ENCODE assay signal across 9 mouse cellular contexts in genomic region chr3:58577506-58578050, GRCm38 (mm10). TPM values are rescaled to one million over a fixed set of nuclear protein-coding genes. Genes with fewer than 3 reads are reported as not detected.
DNase-seq lines count a peak whose midpoint lies in the region; ATAC-seq and TF ChIP-seq lines count a peak whose summit lies in the region.
"Had no signal": no experiment of that assay in that cellular context is flagged by ENCODE, and none has a peak within 500 bp of the region (broad histone marks: within the 10 kb centered on the region; RNA-seq: fewer than 3 reads in every experiment).

No protein-coding gene starts in this region.

- no peak for TF ChIP-seq POLR2A in MEL (IDR thresholded peaks at IDR 0.05; ENCODE audit: control insufficient read depth in 1 of 2, insufficient read depth in 1 of 2, low read depth in 1 of 2, low read length in 2 of 2, poor library complexity in 1 of 2)

- no peaks in the 10 kb centered on the region for H3K9me3 ChIP-seq in heart, embryonic 14.5 days (ENCODE audit: control insufficient read depth, low read length)
- no peaks in the 10 kb centered on the region for H3K9me3 ChIP-seq in MEL (replicated peaks; ENCODE audit: insufficient read depth, low read length)
- H3K9me3 ChIP-seq in forebrain, embryonic 16.5 days (ENCODE audit: control insufficient read depth, low read length), result no peaks in the 10 kb centered on the region
- no peaks in the 10 kb centered on the region for H3K9me3 ChIP-seq in midbrain, embryonic 10.5 days (replicated peaks)

- no peak for DNase-seq in heart, adult 11 months
- DNase-seq in MEL (ENCODE audit: low read depth, low spot score), result peak; percentile 50
- no peak for DNase-seq in midbrain, embryonic 10.5 days (ENCODE audit: low spot score)
- no peak for DNase-seq in thymus, postnatal 14 days
- no peak for DNase-seq in thymus, postnatal 36 days
- no peak for DNase-seq in urinary bladder, postnatal 25 days (ENCODE audit: low spot score)

- no peak for TF ChIP-seq RAD21 in MEL (IDR thresholded peaks at IDR 0.05; ENCODE audit: low read depth, low read length)

- TF ChIP-seq EP300 in MEL (IDR thresholded peaks at IDR 0.05; ENCODE audit: low read depth in 1 of 2, low read length in 2 of 2), result peak in 1 of 2 experiments; percentile 41; a peak in 1 of 4 replicates

- peaks cover 2 to 17% of the 10 kb centered on the region in 2 experiments; a peak in 3 of 4 replicates for H3K4me1 ChIP-seq in heart, embryonic 14.5 days (ENCODE audit: control insufficient read depth in 2 of 2, insufficient read depth in 2 of 2, low read length in 2 of 2)
- peaks cover 10 to 13% of the 10 kb centered on the region in 2 experiments for H3K4me1 ChIP-seq in MEL (ENCODE audit: control insufficient read depth in 1 of 2, insufficient read depth in 2 of 2, low read length in 2 of 2)
- peaks cover 10% of the 10 kb centered on the region for H3K4me1 ChIP-seq in forebrain, embryonic 16.5 days (replicated peaks; ENCODE audit: control insufficient read depth, insufficient read depth, low read length)
- H3K4me1 ChIP-seq in midbrain, embryonic 10.5 days, result peaks cover 6% of the 10 kb centered on the region; the same call in 1 of the 2 replicates

- no peaks in the 10 kb centered on the region for H3K27me3 ChIP-seq in heart, embryonic 14.5 days (ENCODE audit: control insufficient read depth, insufficient read depth, low read length)
- H3K27me3 ChIP-seq in MEL (ENCODE audit: control insufficient read depth in 1 of 2, insufficient read depth in 2 of 2, low read length in 2 of 2), result no peaks in the 10 kb centered on the region
- no peaks in the 10 kb centered on the region for H3K27me3 ChIP-seq in forebrain, embryonic 16.5 days (replicated peaks; ENCODE audit: control insufficient read depth, insufficient read depth, low read length)
- H3K27me3 ChIP-seq in midbrain, embryonic 10.5 days (ENCODE audit: low read depth, poor library complexity, severe bottlenecking), result no peaks in the 10 kb centered on the region

- 17% methylated on average over 8 of the region's 8 CpGs for WGBS in heart, embryonic 14.5 days
- WGBS in forebrain, embryonic 16.5 days, result 13% methylated on average over 8 of the region's 8 CpGs
- WGBS in midbrain, embryonic 10.5 days, result 32% methylated on average over 8 of the region's 8 CpGs

- no peak overlapping the region; a peak in 1 of 4 replicates for H3K27ac ChIP-seq in heart, embryonic 14.5 days (replicated peaks in 1 of 2; ENCODE audit: control insufficient read depth in 1 of 2, insufficient read depth in 1 of 2, low read depth in 2 of 2, low read length in 2 of 2)
- H3K27ac ChIP-seq in MEL (ENCODE audit: control insufficient read depth, low read depth, low read length), result no peak overlapping the region
- H3K27ac ChIP-seq in forebrain, embryonic 16.5 days (ENCODE audit: low read length), result no peak overlapping the region; the same call in 1 of the 2 replicates
- peak overlapping the region; percentile 99 for H3K27ac ChIP-seq in midbrain, embryonic 10.5 days (replicated peaks)

- ATAC-seq in heart, embryonic 14.5 days (ENCODE audit: insufficient number of reproducible peaks, insufficient read depth, low FRiP score, low read depth), result no peak
- ATAC-seq in forebrain, embryonic 16.5 days, result no peak

- peaks cover 45% of the 10 kb centered on the region for H3K79me2 ChIP-seq in MEL (ENCODE audit: control insufficient read depth, insufficient read depth, low read length, poor library complexity)

- TF ChIP-seq CTCF in MEL (IDR thresholded peaks at IDR 0.05 in 2 of 3, conservative IDR thresholded peaks at IDR 0.05 in 1 of 3; ENCODE audit: control insufficient read depth in 1 of 3, insufficient read depth in 1 of 3, low read depth in 2 of 3, low read length in 3 of 3, poor library complexity in 1 of 3, severe bottlenecking in 1 of 3), result no peak

- peak overlapping the region; percentile 88 to 93; a peak in 3 of 4 replicates for H3K4me3 ChIP-seq in heart, embryonic 14.5 days (ENCODE audit: control insufficient read depth in 1 of 2, insufficient read depth in 1 of 2, low read depth in 1 of 2, low read length in 2 of 2)
- H3K4me3 ChIP-seq in MEL (ENCODE audit: control insufficient read depth in 1 of 2, insufficient read depth in 1 of 2, low read depth in 2 of 2, low read length in 2 of 2), result peak overlapping the region; percentile 67 to 94
- H3K4me3 ChIP-seq in forebrain, embryonic 16.5 days (replicated peaks; ENCODE audit: low read length), result peak overlapping the region; percentile 88
- H3K4me3 ChIP-seq in midbrain, embryonic 10.5 days, result peak overlapping the region; percentile 96

- H3K36me3 ChIP-seq in heart, embryonic 14.5 days (ENCODE audit: control insufficient read depth, insufficient read depth, low read length), result peaks cover 9% of the 10 kb centered on the region
- H3K36me3 ChIP-seq in MEL (ENCODE audit: control insufficient read depth in 1 of 2, insufficient read depth in 2 of 2, low read length in 2 of 2), result peaks cover 4 to 30% of the 10 kb centered on the region in 2 experiments
- H3K36me3 ChIP-seq in forebrain, embryonic 16.5 days (ENCODE audit: control insufficient read depth, insufficient read depth), result no peaks in the 10 kb centered on the region
- H3K36me3 ChIP-seq in midbrain, embryonic 10.5 days, result peaks cover 35% of the 10 kb centered on the region

- H3K4me2 ChIP-seq in heart, embryonic 14.5 days (ENCODE audit: low read length), result peak overlapping the region; percentile 79
- H3K4me2 ChIP-seq in forebrain, embryonic 16.5 days (ENCODE audit: low read length), result peak overlapping the region; percentile 63

- peak overlapping the region; percentile 99 for H3K9ac ChIP-seq in heart, embryonic 14.5 days (ENCODE audit: low read length)
- H3K9ac ChIP-seq in MEL (ENCODE audit: control insufficient read depth, low read depth, low read length, poor library complexity, severe bottlenecking), result peak overlapping the region; percentile 94
- H3K9ac ChIP-seq in forebrain, embryonic 16.5 days (replicated peaks; ENCODE audit: low read depth, low read length), result peak overlapping the region; percentile 99

TF ChIP-seq in MEL, 35 proteins besides CTCF, POLR2A, EP300 and RAD21:
- TF ChIP-seq TBP (IDR thresholded peaks at IDR 0.05; ENCODE audit: low read depth, low read length), result no peak
- no peak for TF ChIP-seq USF1 (IDR thresholded peaks at IDR 0.05; ENCODE audit: low read depth, low read length)
- TF ChIP-seq ZNF384 (IDR thresholded peaks at IDR 0.05; ENCODE audit: low read depth, low read length), result peak; percentile 30; the same call in 1 of the 2 replicates
- TF ChIP-seq SIN3A (IDR thresholded peaks at IDR 0.05; ENCODE audit: low read length), result no peak; the same call in 1 of the 2 replicates
- no peak for TF ChIP-seq USF2 (IDR thresholded peaks at IDR 0.05; ENCODE audit: borderline replicate concordance in 1 of 2, insufficient read depth in 1 of 2, low read depth in 1 of 2, low read length in 2 of 2)
- no peak for TF ChIP-seq MXI1 (IDR thresholded peaks at IDR 0.05; ENCODE audit: low read depth, low read length)
- TF ChIP-seq ETS1 (IDR thresholded peaks at IDR 0.05; ENCODE audit: low read depth, low read length), result peak; percentile 43; the same call in 1 of the 2 replicates

RNA-seq across cellular contexts. Expression of gene Selenot, which starts 1.1 kb away (rescaled TPM):
- 21.1 and 23.1 TPM in 2 replicates for polyA plus RNA-seq in heart, embryonic 14.5 days (2014; fragmentation: Nextera tagmentation; extraction: Ambion mirVana)
- total RNA-seq in MEL (2012; rRNA removed), result 78.3 and 83.9 TPM in 2 replicates
- polyA plus RNA-seq in MEL (2012; ENCODE audit: insufficient read depth in 1 of 2, insufficient read length in 2 of 2, low read depth in 1 of 2, low replicate concordance in 2 of 2, missing spikeins in 1 of 2), result 100 to 1,000 TPM in 1 of 2 experiments, 10 to 100 TPM in 1; 89.5 to 107 TPM
- 22.1 and 23.0 TPM in 2 replicates for polyA plus RNA-seq in forebrain, embryonic 16.5 days (2015; fragmentation: Nextera tagmentation; extraction: Ambion mirVana)
- polyA plus RNA-seq in midbrain, embryonic 10.5 days (2016; fragmentation: Nextera tagmentation; extraction: Ambion mirVana), result 16.5 and 17.1 TPM in 2 replicates

RNA-seq across cellular contexts. Expression of gene Serp1, which starts 51.9 kb away (rescaled TPM):
- 83.9 and 85.4 TPM in 2 replicates for polyA plus RNA-seq in heart, embryonic 14.5 days (2014; fragmentation: Nextera tagmentation; extraction: Ambion mirVana)
- total RNA-seq in MEL (2012; rRNA removed), result 78.7 and 96.3 TPM in 2 replicates
- polyA plus RNA-seq in MEL (2012; ENCODE audit: insufficient read depth in 1 of 2, insufficient read length in 2 of 2, low read depth in 1 of 2, low replicate concordance in 2 of 2, missing spikeins in 1 of 2), result 10 to 100 TPM; 80.5 to 83.8 TPM
- polyA plus RNA-seq in forebrain, embryonic 16.5 days (2015; fragmentation: Nextera tagmentation; extraction: Ambion mirVana), result 77.2 and 102 TPM in 2 replicates
- polyA plus RNA-seq in midbrain, embryonic 10.5 days (2016; fragmentation: Nextera tagmentation; extraction: Ambion mirVana), result 136 and 143 TPM in 2 replicates

RNA-seq across cellular contexts. Expression of gene Eif2a, which starts 52.0 kb away (rescaled TPM):
- 37.4 and 40.7 TPM in 2 replicates for polyA plus RNA-seq in heart, embryonic 14.5 days (2014; fragmentation: Nextera tagmentation; extraction: Ambion mirVana)
- 70.2 and 79.5 TPM in 2 replicates for total RNA-seq in MEL (2012; rRNA removed)
- 100 to 1,000 TPM in 1 of 2 experiments, 10 to 100 TPM in 1; 67.3 to 192 TPM for polyA plus RNA-seq in MEL (2012; ENCODE audit: insufficient read depth in 1 of 2, insufficient read length in 2 of 2, low read depth in 1 of 2, low replicate concordance in 2 of 2, missing spikeins in 1 of 2)
- polyA plus RNA-seq in forebrain, embryonic 16.5 days (2015; fragmentation: Nextera tagmentation; extraction: Ambion mirVana), result 44.6 and 50.4 TPM in 2 replicates
- 56.0 and 56.3 TPM in 2 replicates for polyA plus RNA-seq in midbrain, embryonic 10.5 days (2016; fragmentation: Nextera tagmentation; extraction: Ambion mirVana)

RNA-seq across cellular contexts. Expression of gene Erich6, which starts 59.4 kb away (rescaled TPM):
- 0.20 TPM in 1 of 2 replicates, not detected in the other for polyA plus RNA-seq in heart, embryonic 14.5 days (2014; fragmentation: Nextera tagmentation; extraction: Ambion mirVana)
- total RNA-seq in MEL (2012; rRNA removed), result not detected in 2 replicates
- polyA plus RNA-seq in MEL (2012; ENCODE audit: insufficient read depth in 1 of 2, insufficient read length in 2 of 2, low read depth in 1 of 2, low replicate concordance in 2 of 2, missing spikeins in 1 of 2), result under 1 TPM in 1 of 2 experiments, not detected in 1; 0.08 TPM
- 0.21 TPM in 1 of 2 replicates, not detected in the other for polyA plus RNA-seq in forebrain, embryonic 16.5 days (2015; fragmentation: Nextera tagmentation; extraction: Ambion mirVana)
- 0.05 TPM in 1 of 2 replicates, not detected in the other for polyA plus RNA-seq in midbrain, embryonic 10.5 days (2016; fragmentation: Nextera tagmentation; extraction: Ambion mirVana)
- total RNA-seq: neutrophil, adult 5-6 weeks had no signal
